Mouse (Mus musculus) C2C12 (cell line): ENCODE results near the gene Kcnq4. TPM values are rescaled to one million over a fixed set of nuclear protein-coding genes. Genes with fewer than 3 reads are reported as not detected.
A peak's percentile ranks its signal among the peaks of the same experiment; 100 is the strongest.

Experiments
- H3K27me3 ChIP-seq: one replicate; pipeline ENCODE4 v1.6.1; 2011; ENCODE audit not compliant: control insufficient read depth, insufficient read depth, insufficient read length
- H3K36me3 ChIP-seq: one replicate; pipeline ENCODE4 v1.6.1; 2011; ENCODE audit not compliant: control insufficient read depth, insufficient read depth
- H3K4me3 ChIP-seq: one replicate; pipeline ENCODE4 v1.5.1; 2011; ENCODE audit warnings: mild to moderate bottlenecking, control low read depth; ENCODE audit not compliant: poor library complexity, insufficient read depth, severe bottlenecking
- H3K79me2 ChIP-seq: one replicate; pipeline ENCODE4 v1.6.1; 2011; ENCODE audit not compliant: control insufficient read depth, insufficient read depth
- H3K79me3 ChIP-seq: one replicate; pipeline ENCODE4 v1.6.1; 2011; ENCODE audit warnings: low read depth, control low read depth
- H3ac ChIP-seq: one replicate; pipeline ENCODE3; 2011; ENCODE audit warnings: low read depth; ENCODE audit not compliant: control insufficient read depth, insufficient read length
- CEBPB ChIP-seq: IDR thresholded peaks from one replicate; pipeline ENCODE4 v1.6.1; 2011; ENCODE audit warnings: low read depth, mild to moderate bottlenecking, control low read depth, moderate library complexity
- CTCF ChIP-seq: IDR thresholded peaks from one replicate; pipeline ENCODE4 v1.5.1; 2011; ENCODE audit not compliant: control insufficient read depth, insufficient read depth, insufficient read length
- FOSL1 ChIP-seq: IDR thresholded peaks from one replicate; pipeline ENCODE4 v1.8.0; 2011; ENCODE audit warnings: mild to moderate bottlenecking, low read length; ENCODE audit not compliant: poor library complexity, insufficient read depth, severe bottlenecking
- MAX ChIP-seq: IDR thresholded peaks from one replicate; pipeline ENCODE4 v1.6.1; 2011; ENCODE audit warnings: mild to moderate bottlenecking, control low read depth
- MYOD1 ChIP-seq: IDR thresholded peaks from one replicate; pipeline ENCODE4 v1.6.1; 2011; ENCODE audit warnings: low read depth; ENCODE audit not compliant: control insufficient read depth, insufficient read length
- MYOG ChIP-seq: IDR thresholded peaks from one replicate; pipeline ENCODE4 v1.6.1; 2011; ENCODE audit not compliant: control insufficient read depth, insufficient read length; ENCODE audit errors: extremely low read depth
- USF1 ChIP-seq: IDR thresholded peaks from one replicate; pipeline ENCODE4 v1.6.1; 2011; ENCODE audit warnings: low read depth, mild to moderate bottlenecking, control low read depth, moderate library complexity
- polyA plus RNA-seq: library from polyadenylated mRNA; unstranded; fragments of >200 nt; fragmentation: generic; extraction: Trizol; gene quantifications from one replicate; pipeline ENCODE4 v1.2.1, GENCODE M21; 2012; ENCODE audit warnings: missing spikeins

Kcnq4 gene
- polyA plus RNA-seq, 1 experiment: 0.75 TPM

DNA sequence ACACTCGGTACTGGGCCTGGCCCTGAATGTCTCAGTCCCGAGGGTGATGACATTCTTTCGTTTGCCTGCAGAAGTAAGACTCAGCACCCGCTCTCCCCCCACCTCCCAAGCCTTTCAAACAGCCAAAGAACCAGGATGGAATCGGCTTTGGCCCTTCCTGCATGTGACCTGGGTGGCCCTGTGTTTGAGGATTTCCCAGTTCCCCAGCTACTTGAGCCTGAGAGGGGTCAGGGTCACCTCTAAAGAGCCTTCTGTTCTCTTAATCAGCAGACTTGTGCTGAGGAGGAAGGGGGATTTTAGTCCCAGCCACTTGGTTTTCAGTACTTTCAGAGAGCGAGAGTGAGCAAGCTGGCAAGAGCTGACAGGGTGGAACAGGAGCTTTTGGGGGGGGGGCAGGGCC is 19.0 kb downstream of the Kcnq4 start:
- Histone ChIP-seq H3K4me3 (no peak overlapping the region), H3K36me3 (no peaks in the 10 kb centered on the region), H3K27me3 (no peaks in the 10 kb centered on the region), H3ac (no peak overlapping the region), H3K79me2 (no peaks in the 10 kb centered on the region), H3K79me3 (no peaks in the 10 kb centered on the region)
- no peak for TF ChIP-seq USF1
- TF ChIP-seq FOSL1: no peak
- TF ChIP-seq MYOG: no peak
- TF ChIP-seq CEBPB: no peak
- no peak for TF ChIP-seq MYOD1
- TF ChIP-seq CTCF: no peak
- TF ChIP-seq MAX: no peak

- no peaks in the 10 kb centered on the region for H3K36me3 ChIP-seq
- no peak for TF ChIP-seq MYOD1
- TF ChIP-seq USF1: no peak
- no peak for TF ChIP-seq FOSL1
- TF ChIP-seq CTCF: no peak
- TF ChIP-seq MAX: no peak
- no peak for TF ChIP-seq MYOG
- H3K27me3 ChIP-seq: no peaks in the 10 kb centered on the region
- H3ac ChIP-seq: no peak overlapping the region
- H3K4me3 ChIP-seq: no peak overlapping the region
- H3K79me3 ChIP-seq: no peaks in the 10 kb centered on the region
- H3K79me2 ChIP-seq: no peaks in the 10 kb centered on the region
Observed at GRCm38 (mm10) chr4:120727842-120728241, 20.6 kb downstream of the Kcnq4 start.

- Histone ChIP-seq H3K36me3 (no peaks in the 10 kb centered on the region), H3K79me3 (no peaks in the 10 kb centered on the region), H3K4me3 (no peak overlapping the region), H3ac (no peak overlapping the region), H3K79me2 (no peaks in the 10 kb centered on the region), H3K27me3 (no peaks in the 10 kb centered on the region)
- TF ChIP-seq FOSL1 (no peak), MAX (no peak), USF1 (no peak), CEBPB (no peak), CTCF (no peak), MYOD1 (no peak), MYOG (no peak)
Observed at GRCm38 (mm10) chr4:120726174-120726573, 22.2 kb downstream of the Kcnq4 start.

GRCm38 (mm10) chr4:120725516-120726090 is 22.8 kb downstream of the Kcnq4 start:
- TF ChIP-seq MYOD1 (no peak), CEBPB (no peak), MAX (no peak), FOSL1 (no peak), USF1 (no peak), MYOG (no peak), CTCF (no peak)
- Histone ChIP-seq H3K27me3 (no peaks in the 10 kb centered on the region), H3K36me3 (no peaks in the 10 kb centered on the region), H3K79me2 (no peaks in the 10 kb centered on the region), H3ac (no peak overlapping the region), H3K79me3 (no peaks in the 10 kb centered on the region), H3K4me3 (no peak overlapping the region)

DNA sequence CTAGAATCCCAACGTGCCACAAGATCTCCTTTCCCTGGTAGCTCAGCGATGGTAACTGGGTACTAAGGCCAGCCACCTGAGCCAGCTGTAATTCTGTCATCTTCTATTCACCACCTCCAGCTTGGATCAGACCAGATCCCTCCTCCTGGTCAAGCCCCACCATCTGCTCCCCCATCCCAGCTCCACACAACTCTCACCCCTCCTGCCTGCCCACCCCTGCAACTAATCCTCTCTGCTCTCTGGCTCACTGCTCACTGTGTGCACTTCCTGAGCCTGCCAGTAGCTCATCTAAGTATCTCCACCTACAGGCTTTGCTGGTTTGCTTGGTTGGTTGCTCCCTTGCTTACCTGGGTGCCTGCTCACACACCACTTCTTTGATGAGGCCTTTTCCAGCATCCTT is 26.8 kb downstream of the Kcnq4 start:
- TF ChIP-seq CEBPB (no peak), MAX (no peak), MYOD1 (no peak), USF1 (no peak), CTCF (no peak), MYOG (no peak), FOSL1 (no peak)
- Histone ChIP-seq H3K79me2 (no peaks in the 10 kb centered on the region), H3ac (no peak overlapping the region), H3K36me3 (no peaks in the 10 kb centered on the region), H3K79me3 (no peaks in the 10 kb centered on the region), H3K27me3 (no peaks in the 10 kb centered on the region), H3K4me3 (no peak overlapping the region)

GRCm38 (mm10) chr4:120719152-120719551 is 29.3 kb downstream of the Kcnq4 start:
- Histone ChIP-seq H3ac (no peak overlapping the region), H3K36me3 (no peaks in the 10 kb centered on the region), H3K27me3 (no peaks in the 10 kb centered on the region), H3K4me3 (no peak overlapping the region), H3K79me2 (no peaks in the 10 kb centered on the region), H3K79me3 (no peaks in the 10 kb centered on the region)
- TF ChIP-seq MAX (no peak), MYOG (no peak), USF1 (no peak), MYOD1 (peak; percentile 66)
